Mouse (Mus musculus) megakaryocyte, embryonic 14.5 days (primary cell): ENCODE measurements at regions not wholly inside any gene's neighbourhood (a gene's known extent, or its start where the extent isn't known, plus 50 kb on each side); places are given as distances from the start of the nearest gene placed in this dataset.

Source experiments
- H3K27me3 ChIP-seq: replicated peaks from 2 replicates; pipeline ENCODE3; 2012; ENCODE audit warnings: inconsistent platforms
- H3K36me3 ChIP-seq: replicated peaks from 2 replicates; pipeline ENCODE3; 2012; ENCODE audit warnings: low read length, inconsistent platforms, mixed read lengths
- H3K4me1 ChIP-seq: 2 replicates; pipeline ENCODE4 v1.6.1; 2012; ENCODE audit warnings: inconsistent platforms
- H3K4me3 ChIP-seq: replicated peaks from 2 replicates; pipeline ENCODE3; 2012; ENCODE audit warnings: moderate library complexity, mild to moderate bottlenecking, inconsistent platforms
- H3K9me3 ChIP-seq: 2 replicates; pipeline ENCODE4 v1.6.1; 2012; ENCODE audit warnings: inconsistent platforms
- FLI1 ChIP-seq: IDR thresholded peaks from 2 replicates; pipeline ENCODE4 v1.6.1; 2012; ENCODE audit warnings: low read length, inconsistent platforms, mixed read lengths
- GATA1 ChIP-seq: IDR thresholded peaks from 3 replicates; pipeline ENCODE4 v1.6.1; 2012; ENCODE audit warnings: mixed read lengths, low read length, inconsistent platforms, borderline replicate concordance

DNA sequence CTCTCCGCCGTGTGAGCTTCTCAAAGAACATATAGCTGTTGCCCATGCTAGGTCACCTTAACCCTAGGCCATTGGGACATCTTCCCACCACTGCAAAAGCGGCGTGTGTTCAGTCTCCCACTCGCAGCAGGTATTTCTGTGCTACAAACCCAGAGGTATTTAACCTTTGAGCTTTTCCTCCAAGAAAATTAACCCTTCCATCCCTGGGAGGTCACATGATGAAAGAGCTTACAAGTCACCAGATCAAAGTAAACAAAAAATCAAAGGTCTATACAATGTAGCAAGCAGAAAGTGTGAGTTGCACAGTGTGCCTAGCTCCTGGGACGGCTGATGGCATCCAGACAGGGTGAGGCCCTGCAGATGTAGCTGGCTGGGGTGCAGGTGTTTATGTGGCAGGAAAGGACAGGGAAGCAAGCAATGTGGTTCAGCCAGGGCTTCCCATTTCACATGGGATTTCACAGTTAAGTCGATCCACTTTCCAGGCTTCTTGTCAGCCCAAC, 51.0 kb upstream of the Agap1 start:
- Histone ChIP-seq H3K9me3 (peaks cover 70% of the 10 kb centered on the region), H3K4me1 (no peaks in the 10 kb centered on the region), H3K36me3 (no peaks in the 10 kb centered on the region), H3K27me3 (no peaks in the 10 kb centered on the region), H3K4me3 (no peak overlapping the region)
- TF ChIP-seq GATA1 (no peak), FLI1 (no peak)
